Mouse (Mus musculus): ENCODE measurements around the gene Ddx10. TPM values are rescaled to one million over a fixed set of nuclear protein-coding genes. Genes with fewer than 3 reads are reported as not detected.
A peak's percentile ranks its signal among the peaks of the same experiment; 100 is the strongest.

The Ddx10 gene
- total RNA-seq (2021): 10 to 100 TPM; 15.5 to 18.4 TPM
- long read RNA-seq, experiment 1, transcript Ddx10-201 (18 exons, 3,128 nt): major isoform, 9 of 10 reads
- long read RNA-seq, experiment 1, partial matches to known transcripts: 1 of 10 reads
- long read RNA-seq, experiment 1, other reads (novel, unspliced or antisense): 0 of 10 reads
- long read RNA-seq, experiment 2, transcript Ddx10-201 (18 exons, 3,128 nt): major isoform, 36 of 51 reads
- long read RNA-seq, experiment 2, partial matches to known transcripts: 13 of 51 reads
- long read RNA-seq, experiment 2, other reads (novel, unspliced or antisense): 2 of 51 reads

- DNase-seq (ENCODE audit: low spot score in 2 of 2): peak; percentile 95 to 98
Measured at GRCm38 (mm10) chr9:53247953-53248397, at the start of gene Ddx10. TSS of gene Ddx10 (minus strand) at chr9:53248053.

- no peak for DNase-seq (ENCODE audit: low spot score in 2 of 2)
Measured at GRCm38 (mm10) chr9:53292833-53293232, 45.0 kb upstream of the Ddx10 start.

GRCm38 (mm10) chr9:53290006-53290405 lies 42.2 kb upstream of the Ddx10 start:
- no peak for DNase-seq (ENCODE audit: low spot score in 2 of 2)

- DNase-seq (ENCODE audit: low spot score in 2 of 2): no peak
Measured at GRCm38 (mm10) chr9:53286793-53287192, 38.9 kb upstream of the Ddx10 start.

GRCm38 (mm10) chr9:53278997-53279396 lies 31.1 kb upstream of the Ddx10 start:
- no peak for DNase-seq (ENCODE audit: low spot score in 2 of 2)

- no peak for DNase-seq (ENCODE audit: low spot score in 2 of 2)
Measured at GRCm38 (mm10) chr9:53276381-53276780, 28.5 kb upstream of the Ddx10 start.

GRCm38 (mm10) chr9:53272714-53273113 lies 24.9 kb upstream of the Ddx10 start:
- DNase-seq (ENCODE audit: low spot score in 2 of 2): no peak

GRCm38 (mm10) chr9:53272207-53272606 lies 24.4 kb upstream of the Ddx10 start:
- DNase-seq (ENCODE audit: low spot score in 2 of 2): no peak

- no peak for DNase-seq (ENCODE audit: low spot score in 2 of 2)
Measured at GRCm38 (mm10) chr9:53271281-53272022, 23.6 kb upstream of the Ddx10 start.

- DNase-seq (ENCODE audit: low spot score in 2 of 2): no peak
Measured at GRCm38 (mm10) chr9:53269466-53269755, 21.6 kb upstream of the Ddx10 start.

- no peak for DNase-seq (ENCODE audit: low spot score in 2 of 2)
Measured at GRCm38 (mm10) chr9:53268731-53269465, 21.0 kb upstream of the Ddx10 start.

GRCm38 (mm10) chr9:53268036-53268435 lies 20.2 kb upstream of the Ddx10 start:
- DNase-seq (ENCODE audit: low spot score in 2 of 2): no peak

GRCm38 (mm10) chr9:53265589-53265988 lies 17.7 kb upstream of the Ddx10 start:
- no peak for DNase-seq (ENCODE audit: low spot score in 2 of 2)

- no peak for DNase-seq (ENCODE audit: low spot score in 2 of 2)
Measured at GRCm38 (mm10) chr9:53264387-53264786, 16.5 kb upstream of the Ddx10 start.

- no peak for DNase-seq (ENCODE audit: low spot score in 2 of 2)
Measured at GRCm38 (mm10) chr9:53258199-53258598, 10.3 kb upstream of the Ddx10 start.

GRCm38 (mm10) chr9:53257772-53258171 lies 9.9 kb upstream of the Ddx10 start:
- DNase-seq (ENCODE audit: low spot score in 2 of 2): no peak

- no peak for DNase-seq (ENCODE audit: low spot score in 2 of 2)
Measured at GRCm38 (mm10) chr9:53256690-53257305, 8.9 kb upstream of the Ddx10 start.

GRCm38 (mm10) chr9:53254368-53254767 lies 6.5 kb upstream of the Ddx10 start:
- DNase-seq (ENCODE audit: low spot score in 2 of 2): peak; percentile 70 to 79

GRCm38 (mm10) chr9:53247516-53247915 lies 337 bp downstream of the Ddx10 start:
- no peak for DNase-seq (ENCODE audit: low spot score in 2 of 2)

- DNase-seq (ENCODE audit: low spot score in 2 of 2): no peak
Measured at GRCm38 (mm10) chr9:53218181-53218580, 29.7 kb downstream of the Ddx10 start.

GRCm38 (mm10) chr9:53208283-53208682 lies 39.6 kb downstream of the Ddx10 start:
- DNase-seq (ENCODE audit: low spot score in 2 of 2): no peak

GRCm38 (mm10) chr9:53174590-53174989 lies 73.3 kb downstream of the Ddx10 start:
- DNase-seq (ENCODE audit: low spot score in 2 of 2): no peak
